ENCODE assay signal across 18 mouse cellular contexts in the genomic region with DNA sequence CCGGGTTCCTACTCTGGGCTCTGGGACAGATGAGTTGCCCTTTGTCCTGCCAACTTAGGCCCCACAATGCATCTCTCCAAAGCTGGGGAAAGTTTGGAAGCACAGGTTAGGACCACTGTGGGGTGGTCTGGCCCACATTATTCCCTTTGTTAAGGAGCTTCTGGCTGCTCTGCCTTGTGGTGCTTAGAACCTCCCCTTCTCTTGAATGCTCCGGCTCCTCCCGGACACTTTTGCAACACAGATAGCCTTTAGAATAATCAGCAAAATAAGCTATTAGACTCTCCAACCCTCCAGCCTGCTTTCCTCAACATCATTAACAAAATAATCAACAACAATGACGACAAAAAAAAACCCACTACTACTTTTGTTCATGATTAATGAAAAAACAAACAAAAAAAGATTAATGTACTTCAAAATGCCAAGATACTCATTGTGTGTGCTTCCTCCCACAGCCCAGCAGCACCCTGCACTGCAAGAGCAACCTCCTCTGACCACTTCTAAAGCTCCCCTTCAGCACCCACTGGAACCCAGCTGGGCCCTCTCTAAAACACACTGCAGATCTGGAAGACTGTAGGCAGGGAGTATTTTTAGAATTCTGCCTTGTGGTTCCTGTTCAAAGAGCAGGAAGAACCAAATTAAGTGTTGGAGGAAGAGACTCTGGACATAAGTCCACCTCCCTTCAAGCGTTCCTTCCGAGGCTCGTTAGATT. TPM values are rescaled to one million over a fixed set of nuclear protein-coding genes. Genes with fewer than 3 reads are reported as not detected.
DNase-seq lines count a peak whose midpoint lies in the region; ATAC-seq lines count a peak whose summit lies in the region.
"Had no signal": no experiment of that assay in that cellular context is flagged by ENCODE, and none has a peak within 500 bp of the region (broad histone marks: within the 10 kb centered on the region; RNA-seq: fewer than 3 reads in every experiment).

No protein-coding gene starts in this region.

- DNase-seq in frontal cortex, postnatal 10 days (ENCODE audit: low spot score in 2 of 2) = no peak
- peak; percentile 25 for DNase-seq in kidney, postnatal 10 days
- no peak for DNase-seq in kidney, adult 8-10 months
- DNase-seq in lung, postnatal 36 days = peak; percentile 70
- DNase-seq in adrenal gland, postnatal 4 days (ENCODE audit: low spot score in 2 of 2) = no peak
- no peak for DNase-seq in spleen, adult 18-20 months
- DNase-seq: cerebellum, adult 9-11 months; left cerebral cortex, postnatal 4 days; right cerebral cortex, postnatal 25 days; thymus, adult 18-20 months had no signal

- peak; percentile 59 for ATAC-seq in frontal cortex, adult (ENCODE audit: low TSS enrichment)
- no peak for ATAC-seq in megakaryocyte-erythroid progenitor cell, adult 5-6 weeks (replicated peaks; ENCODE audit: low FRiP score, low TSS enrichment, poor library complexity, severe bottlenecking)
- ATAC-seq: CD4-positive, CD25-positive, alpha-beta regulatory T cell, adult 4 months; hindbrain, embryonic 16.5 days had no signal

RNA-seq across cellular contexts. Expression of gene Oxgr1, which starts 53.1 kb away (rescaled TPM):
- total RNA-seq in megakaryocyte-erythroid progenitor cell, adult 5-6 weeks (2014; fragmentation: Nextera tagmentation) = not detected in 2 replicates
- not detected in 2 replicates for total RNA-seq in megakaryocyte-erythroid progenitor cell, adult 5-6 weeks (2017)
- total RNA-seq in adrenal gland, postnatal 4 days (2021) = 1 to 10 TPM in 1 of 2 experiments, not detected in 1; 1.8 TPM
- total RNA-seq: gastrocnemius, postnatal 4 days; heart, postnatal 25 days; layer of hippocampus, adult 2 months; liver, adult 2 months had no signal

Comparison
In these comparisons a context has a peak if more than half of its experiments do, and no peak if none do; other contexts are left out.
1. DNase-seq: peak in kidney, postnatal 10 days (single experiment) and lung, postnatal 36 days (single experiment); none in frontal cortex, postnatal 10 days (0 of 2), kidney, adult 8-10 months (0 of 2), adrenal gland, postnatal 4 days (0 of 2) and spleen, adult 18-20 months (0 of 2).